8 mouse cellular contexts compared by ENCODE assay signal in the genomic region with DNA sequence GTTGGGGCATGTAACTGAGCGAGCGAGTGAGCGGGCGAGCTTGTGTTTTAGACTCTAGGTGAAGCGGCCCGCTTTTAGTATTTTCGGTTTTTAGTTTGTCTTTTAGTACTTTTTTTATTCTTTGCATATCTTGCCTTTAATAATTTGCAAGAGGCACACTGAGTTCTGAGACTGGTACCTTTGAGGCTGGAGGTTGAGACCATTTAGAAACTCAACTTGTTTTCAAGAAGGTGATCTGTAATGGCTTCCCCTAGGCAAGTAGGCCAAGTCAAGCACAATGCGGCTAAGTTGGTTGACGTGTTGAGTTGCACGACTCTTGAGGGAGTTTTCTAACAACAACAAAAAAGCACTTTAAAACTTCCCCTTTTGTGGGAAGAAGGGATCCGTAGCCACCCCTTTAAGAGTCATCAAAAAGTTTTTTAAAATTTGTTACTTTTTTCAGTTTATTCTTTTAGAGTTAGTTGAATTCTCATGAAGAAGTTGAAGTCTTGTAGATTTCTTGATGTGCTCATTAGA. TPM values are rescaled to one million over a fixed set of nuclear protein-coding genes. Genes with fewer than 3 reads are reported as not detected.
A peak's percentile ranks its signal among the peaks of the same experiment; 100 is the strongest.
DNase-seq lines count a peak whose midpoint lies in the region; ATAC-seq and TF ChIP-seq lines count a peak whose summit lies in the region.

No protein-coding gene starts in this region.

- H3K27ac ChIP-seq in hindbrain, embryonic 12.5 days: peak overlapping the region; percentile 91; the same call in 1 of the 2 replicates
- peak overlapping the region; percentile 97 for H3K27ac ChIP-seq in stomach, postnatal 0 days (replicated peaks)

- ATAC-seq in hindbrain, embryonic 12.5 days (ENCODE audit: low FRiP score): no peak
- ATAC-seq in stomach, postnatal 0 days (ENCODE audit: low FRiP score, low TSS enrichment): no peak

- peak overlapping the region; percentile 91 for H3K4me3 ChIP-seq in hindbrain, embryonic 12.5 days
- peak overlapping the region; percentile 95 for H3K4me3 ChIP-seq in stomach, postnatal 0 days (ENCODE audit: low read depth, low read length)

- WGBS in hindbrain, embryonic 12.5 days: 3% methylated on average over 11 of the region's 11 CpGs
- WGBS in stomach, postnatal 0 days: 1% methylated on average over 11 of the region's 11 CpGs

- peaks cover 10% of the 10 kb centered on the region; the same call in 1 of the 2 replicates for H3K4me1 ChIP-seq in hindbrain, embryonic 12.5 days
- no peaks in the 10 kb centered on the region for H3K4me1 ChIP-seq in stomach, postnatal 0 days (replicated peaks; ENCODE audit: control insufficient read depth, insufficient read depth)

- peaks cover 31% of the 10 kb centered on the region for H3K36me3 ChIP-seq in hindbrain, embryonic 12.5 days
- H3K36me3 ChIP-seq in stomach, postnatal 0 days (ENCODE audit: control insufficient read depth, insufficient read depth, low read length): peaks cover 3% of the 10 kb centered on the region; the same call in 1 of the 2 replicates

- no peak for TF ChIP-seq CTCF in stomach, postnatal 0 days (IDR thresholded peaks at IDR 0.05; ENCODE audit: low read depth)

- H3K27me3 ChIP-seq in hindbrain, embryonic 12.5 days: peaks cover 7% of the 10 kb centered on the region
- no peaks in the 10 kb centered on the region for H3K27me3 ChIP-seq in stomach, postnatal 0 days (ENCODE audit: control insufficient read depth, insufficient read depth, low read length)

- peak; percentile 41 for DNase-seq in kidney, adult 9 months
- no peak for DNase-seq in kidney, adult 11 months
- peak; percentile 11 for DNase-seq in c-Kit-negative CD71-positive TER-119-positive erythroid progenitor cells, embryonic 14.5 days (ENCODE audit: low read depth, low spot score)
- DNase-seq in lung, postnatal 14 days: peak; percentile 12
- DNase-seq in stomach, postnatal 0 days (ENCODE audit: low spot score): no peak
- no peak for DNase-seq in cerebellum, adult 11-12 months
- DNase-seq in ovary, adult 18-20 months (ENCODE audit: low spot score): no peak

- no peak for TF ChIP-seq EP300 in stomach, postnatal 0 days (optimal IDR thresholded peaks at IDR 0.05)

- H3K4me2 ChIP-seq in hindbrain, embryonic 12.5 days (replicated peaks): peak overlapping the region; percentile 86
- peak overlapping the region; percentile 75 for H3K4me2 ChIP-seq in stomach, postnatal 0 days (replicated peaks; ENCODE audit: low read depth)

- no peaks in the 10 kb centered on the region for H3K9me3 ChIP-seq in hindbrain, embryonic 12.5 days (replicated peaks)
- H3K9me3 ChIP-seq in stomach, postnatal 0 days (ENCODE audit: control insufficient read depth, low read length): no peaks in the 10 kb centered on the region

- peak overlapping the region; percentile 84 for H3K9ac ChIP-seq in hindbrain, embryonic 12.5 days
- peak overlapping the region; percentile 90 for H3K9ac ChIP-seq in stomach, postnatal 0 days (ENCODE audit: low read length)

RNA-seq across cellular contexts. Expression of a gene that starts 1.7 kb away (rescaled TPM):
- 27.9 and 28.7 TPM in 2 replicates for polyA plus RNA-seq in hindbrain, embryonic 12.5 days (2016; fragmentation: Nextera tagmentation; extraction: Ambion mirVana)
- 12.1 and 12.5 TPM in 2 replicates for polyA plus RNA-seq in stomach, postnatal 0 days (2015; fragmentation: Nextera tagmentation; extraction: Ambion mirVana)

RNA-seq across cellular contexts. Expression of a gene that starts 42.9 kb away (rescaled TPM):
- 32.8 and 35.5 TPM in 2 replicates for polyA plus RNA-seq in hindbrain, embryonic 12.5 days (2016; fragmentation: Nextera tagmentation; extraction: Ambion mirVana)
- polyA plus RNA-seq in stomach, postnatal 0 days (2015; fragmentation: Nextera tagmentation; extraction: Ambion mirVana): 15.1 and 16.3 TPM in 2 replicates

RNA-seq across cellular contexts. Expression of a gene that starts 43.0 kb away (rescaled TPM):
- 80.1 and 87.0 TPM in 2 replicates for polyA plus RNA-seq in hindbrain, embryonic 12.5 days (2016; fragmentation: Nextera tagmentation; extraction: Ambion mirVana)
- 21.7 and 23.5 TPM in 2 replicates for polyA plus RNA-seq in stomach, postnatal 0 days (2015; fragmentation: Nextera tagmentation; extraction: Ambion mirVana)

RNA-seq across cellular contexts. Expression of a gene that starts 55.7 kb away (rescaled TPM):
- 1.5 TPM in 2 replicates for polyA plus RNA-seq in hindbrain, embryonic 12.5 days (2016; fragmentation: Nextera tagmentation; extraction: Ambion mirVana)
- 1.8 and 2.3 TPM in 2 replicates for polyA plus RNA-seq in stomach, postnatal 0 days (2015; fragmentation: Nextera tagmentation; extraction: Ambion mirVana)

Comparison
In these comparisons a context has a peak if more than half of its experiments do, and no peak if none do; other contexts are left out.
1. DNase-seq: peak in kidney, adult 9 months (single experiment), c-Kit-negative CD71-positive TER-119-positive erythroid progenitor cells, embryonic 14.5 days (single experiment) and lung, postnatal 14 days (single experiment); none in kidney, adult 11 months (single experiment), stomach, postnatal 0 days (single experiment), cerebellum, adult 11-12 months (single experiment) and ovary, adult 18-20 months (single experiment).